Mouse (Mus musculus) erythroblast, embryonic 14.5 days (primary cell): Measurements from ENCODE around the gene Ltbp1. TPM values are rescaled to one million over a fixed set of nuclear protein-coding genes. Genes with fewer than 3 reads are reported as not detected.

Source experiments
- H3K27me3 ChIP-seq: 2 replicates; pipeline ENCODE4 v1.6.1; 2012; ENCODE audit warnings: inconsistent platforms; ENCODE audit not compliant: control insufficient read depth
- H3K36me3 ChIP-seq: 2 replicates; pipeline ENCODE4 v1.6.1; 2012; ENCODE audit warnings: mild to moderate bottlenecking, inconsistent platforms; ENCODE audit not compliant: control insufficient read depth
- H3K4me1 ChIP-seq: 2 replicates; pipeline ENCODE4 v1.6.1; 2012; ENCODE audit warnings: inconsistent platforms; ENCODE audit not compliant: control insufficient read depth
- H3K4me3 ChIP-seq: replicated peaks from 2 replicates; pipeline ENCODE3; 2012; ENCODE audit warnings: moderate library complexity, mild to moderate bottlenecking, inconsistent platforms
- H3K9me3 ChIP-seq: 2 replicates; pipeline ENCODE4 v1.6.1; 2012; ENCODE audit warnings: low read length, inconsistent platforms, mixed read lengths; ENCODE audit not compliant: control insufficient read depth
- GATA1 ChIP-seq: IDR thresholded peaks from 2 replicates; pipeline ENCODE4 v1.6.1; 2012; ENCODE audit warnings: low read length, inconsistent platforms, mixed read lengths
- TAL1 ChIP-seq: IDR thresholded peaks from 3 replicates; pipeline ENCODE4 v1.6.1; 2012; ENCODE audit warnings: low read length, inconsistent platforms, mixed read lengths
- polyA plus RNA-seq: library from polyadenylated mRNA; stranded (reverse); fragments of >175 nt; gene quantifications from 2 replicates; pipeline ENCODE4 v1.2.3, GENCODE M21; 2012

Ltbp1 gene
- polyA plus RNA-seq, 1 experiment, result 0.06 TPM

GRCm38 (mm10) chr17:74993726-74994581, 11.4 kb upstream of the Ltbp1 start:
- Histone ChIP-seq H3K27me3 (no peaks in the 10 kb centered on the region; the same call in 1 of the 2 replicates), H3K36me3 (no peaks in the 10 kb centered on the region), H3K4me3 (peak overlapping the region; percentile 18), H3K4me1 (peaks cover 7% of the 10 kb centered on the region), H3K9me3 (peaks cover 8% of the 10 kb centered on the region)
- TF ChIP-seq GATA1 (no peak), TAL1 (no peak)

GRCm38 (mm10) chr17:74994582-74994893, 10.8 kb upstream of the Ltbp1 start:
- Histone ChIP-seq H3K36me3 (no peaks in the 10 kb centered on the region), H3K4me1 (peaks cover 7% of the 10 kb centered on the region), H3K4me3 (no peak overlapping the region), H3K9me3 (peaks cover 7% of the 10 kb centered on the region), H3K27me3 (no peaks in the 10 kb centered on the region; the same call in 1 of the 2 replicates)
- TF ChIP-seq TAL1, result no peak

GRCm38 (mm10) chr17:74995266-74995665, 10.1 kb upstream of the Ltbp1 start:
- no peak for TF ChIP-seq GATA1
- TF ChIP-seq TAL1, result no peak
- H3K36me3 ChIP-seq, result no peaks in the 10 kb centered on the region
- H3K27me3 ChIP-seq, result no peaks in the 10 kb centered on the region; the same call in 1 of the 2 replicates

DNA sequence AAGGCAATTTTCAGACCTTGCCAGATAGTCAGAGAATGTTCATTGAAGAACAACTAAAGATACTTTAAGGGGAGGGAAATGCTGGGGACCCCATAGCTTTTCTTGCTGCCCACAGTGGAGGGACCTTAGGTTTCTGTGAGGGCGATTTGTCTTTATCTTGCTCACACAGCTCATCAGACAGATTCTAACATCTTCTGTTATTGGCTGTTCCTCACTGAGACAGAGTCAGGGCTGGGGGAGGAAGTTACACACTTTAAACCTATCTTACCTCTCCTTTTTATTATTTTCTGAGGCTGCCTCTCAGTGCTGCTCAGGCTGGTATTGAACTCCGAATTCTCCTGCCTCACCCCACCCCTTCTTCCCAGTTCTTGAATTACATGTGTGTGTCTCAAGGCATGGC, 5.3 kb upstream of the Ltbp1 start:
- H3K36me3 ChIP-seq, result no peaks in the 10 kb centered on the region
- H3K4me3 ChIP-seq, result no peak overlapping the region
- no peaks in the 10 kb centered on the region for H3K9me3 ChIP-seq
- H3K27me3 ChIP-seq, result peaks cover under 1% of the 10 kb centered on the region; the same call in 1 of the 2 replicates
- peaks cover 12% of the 10 kb centered on the region for H3K4me1 ChIP-seq
- no peak for TF ChIP-seq TAL1
- no peak for TF ChIP-seq GATA1

More at GRCm38 (mm10) chr17:74995266-74995665, 10.1 kb upstream of the Ltbp1 start:
- peaks cover 9% of the 10 kb centered on the region for H3K4me1 ChIP-seq
- H3K9me3 ChIP-seq, result peaks cover 2% of the 10 kb centered on the region
- H3K4me3 ChIP-seq, result no peak overlapping the region

DNA sequence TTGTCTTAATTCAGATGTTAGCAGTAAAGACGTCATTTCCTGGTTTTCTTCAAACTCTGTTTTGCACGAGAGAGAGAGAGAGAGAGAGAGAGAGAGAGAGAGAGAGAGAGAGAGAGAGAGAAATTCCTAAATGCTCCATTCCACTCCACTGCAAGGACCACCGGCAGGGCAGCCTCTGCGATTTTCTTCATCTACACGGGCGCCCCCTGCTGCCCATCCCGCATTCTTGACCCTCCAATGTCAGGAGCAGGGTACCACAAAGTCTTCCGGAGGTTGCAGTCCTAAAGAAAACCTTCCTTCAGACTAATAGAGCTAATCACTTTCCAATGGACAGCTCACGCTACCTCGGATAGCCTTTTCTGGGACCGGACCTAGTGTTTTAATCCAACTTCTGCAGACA, 548 bp upstream of the Ltbp1 start:
- peak overlapping the region; percentile 69 for H3K4me3 ChIP-seq
- TF ChIP-seq GATA1, result no peak
- no peak for TF ChIP-seq TAL1
- H3K4me1 ChIP-seq, result peaks cover 28% of the 10 kb centered on the region
- no peaks in the 10 kb centered on the region for H3K9me3 ChIP-seq
- peaks cover 16% of the 10 kb centered on the region for H3K27me3 ChIP-seq
- H3K36me3 ChIP-seq, result no peaks in the 10 kb centered on the region

- H3K36me3 ChIP-seq, result no peaks in the 10 kb centered on the region
- peaks cover 16% of the 10 kb centered on the region for H3K27me3 ChIP-seq
- H3K4me1 ChIP-seq, result peaks cover 25% of the 10 kb centered on the region
- H3K9me3 ChIP-seq, result no peaks in the 10 kb centered on the region
- TF ChIP-seq TAL1, result no peak
- TF ChIP-seq GATA1, result no peak
- peak overlapping the region; percentile 69 for H3K4me3 ChIP-seq
Observed at GRCm38 (mm10) chr17:75005685-75006680, 615 bp downstream of the Ltbp1 start.

DNA sequence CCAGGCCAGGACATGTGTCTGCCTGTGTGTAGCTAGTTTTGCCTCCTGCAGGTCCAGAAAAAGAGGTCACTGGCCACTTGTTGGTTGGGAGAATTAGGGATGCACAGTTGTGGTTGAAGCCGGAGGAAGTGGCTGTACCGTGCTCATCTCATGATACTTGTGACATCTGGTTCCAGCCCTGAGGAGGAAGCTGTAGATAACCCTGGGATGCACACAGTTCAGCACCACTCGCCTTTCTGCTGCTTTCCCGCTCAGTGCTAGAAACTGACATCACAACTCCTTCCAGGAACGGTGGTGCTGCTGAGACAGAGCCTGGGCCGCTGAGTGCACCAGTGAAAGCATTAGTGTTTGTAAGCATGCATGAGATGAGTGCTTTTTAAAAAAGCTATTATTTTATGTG, 5.6 kb downstream of the Ltbp1 start:
- H3K4me1 ChIP-seq, result peaks cover 9% of the 10 kb centered on the region
- peaks cover 7% of the 10 kb centered on the region for H3K27me3 ChIP-seq
- no peaks in the 10 kb centered on the region for H3K36me3 ChIP-seq
- H3K4me3 ChIP-seq, result no peak overlapping the region
- no peaks in the 10 kb centered on the region for H3K9me3 ChIP-seq
- TF ChIP-seq GATA1, result no peak
- TF ChIP-seq TAL1, result no peak

DNA sequence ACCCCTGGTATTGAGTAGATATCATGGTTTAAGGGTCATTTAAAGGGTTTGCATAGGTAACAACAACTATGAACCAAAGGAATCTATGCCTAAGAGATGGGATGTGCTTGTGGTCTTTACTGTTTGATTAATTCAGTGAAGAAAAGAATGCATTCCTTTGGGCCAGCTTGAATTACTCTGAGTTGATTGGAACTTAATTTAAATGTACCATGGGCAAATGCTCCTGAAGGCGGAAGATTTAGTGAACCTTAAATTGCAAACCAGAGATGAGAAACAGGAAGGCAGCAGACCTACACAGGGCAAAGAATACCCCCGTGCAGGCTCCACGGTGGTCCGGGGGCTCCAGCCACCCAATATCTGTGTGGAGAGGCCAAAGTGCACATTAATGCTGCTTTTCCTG, 7.8 kb downstream of the Ltbp1 start:
- Histone ChIP-seq H3K27me3 (no peaks in the 10 kb centered on the region), H3K4me3 (no peak overlapping the region), H3K4me1 (peaks cover 2% of the 10 kb centered on the region; the same call in 1 of the 2 replicates), H3K9me3 (no peaks in the 10 kb centered on the region), H3K36me3 (no peaks in the 10 kb centered on the region)
- TF ChIP-seq GATA1 (no peak), TAL1 (no peak)

DNA sequence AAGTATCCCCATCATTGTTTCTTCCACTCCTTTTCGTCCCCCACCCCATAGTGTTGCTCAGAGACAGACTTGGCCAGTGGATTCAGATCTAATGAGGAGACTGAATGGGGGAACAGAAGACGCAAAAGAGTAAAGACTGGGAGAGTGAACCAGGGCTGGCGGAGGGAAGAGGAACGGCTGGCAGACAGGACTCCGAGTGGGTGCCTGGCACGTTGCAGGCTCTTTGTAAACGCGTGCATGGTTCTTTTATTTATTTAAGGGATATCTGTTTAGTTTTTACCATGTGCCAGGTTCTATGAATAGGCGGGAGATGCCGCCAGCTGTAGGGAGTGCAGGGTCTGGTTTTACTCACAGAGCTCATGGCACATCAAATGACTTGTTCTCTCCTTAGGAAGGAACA, 8.5 kb downstream of the Ltbp1 start:
- no peak overlapping the region for H3K4me3 ChIP-seq
- H3K9me3 ChIP-seq, result no peaks in the 10 kb centered on the region
- H3K4me1 ChIP-seq, result peaks cover 2% of the 10 kb centered on the region; the same call in 1 of the 2 replicates
- TF ChIP-seq GATA1, result no peak
- TF ChIP-seq TAL1, result no peak
- no peaks in the 10 kb centered on the region for H3K36me3 ChIP-seq
- no peaks in the 10 kb centered on the region for H3K27me3 ChIP-seq
